Mouse (Mus musculus): ENCODE results near the gene Slit3. TPM values are rescaled to one million over a fixed set of nuclear protein-coding genes. Genes with fewer than 3 reads are reported as not detected.

Gene Slit3
- total and polyA plus RNA-seq, 3 experiments = not detected

- no peak for DNase-seq (ENCODE audit: low read depth, low spot score)
- no peaks in the 10 kb centered on the region for H3K27me3 ChIP-seq (ENCODE audit: control insufficient read depth in 1 of 2, insufficient read depth in 2 of 2, low read length in 2 of 2)
- no peaks in the 10 kb centered on the region for H3K36me3 ChIP-seq (ENCODE audit: control insufficient read depth in 1 of 2, insufficient read depth in 2 of 2, low read length in 2 of 2)
- no peak overlapping the region for H3K4me3 ChIP-seq (ENCODE audit: control insufficient read depth in 1 of 2, insufficient read depth in 1 of 2, low read depth in 2 of 2, low read length in 2 of 2)
- no peak overlapping the region for H3K9ac ChIP-seq (ENCODE audit: control insufficient read depth, low read depth, low read length, poor library complexity, severe bottlenecking)
- H3K4me1 ChIP-seq (ENCODE audit: control insufficient read depth in 1 of 2, insufficient read depth in 2 of 2, low read length in 2 of 2) = no peaks in the 10 kb centered on the region
- no peaks in the 10 kb centered on the region for H3K79me2 ChIP-seq (ENCODE audit: control insufficient read depth, insufficient read depth, low read length, poor library complexity)
- TF ChIP-seq MAFK (IDR thresholded peaks at IDR 0.05; ENCODE audit: borderline replicate concordance, low read depth, low read length) = no peak
- TF ChIP-seq RAD21 (IDR thresholded peaks at IDR 0.05; ENCODE audit: low read depth, low read length) = no peak
- TF ChIP-seq NELFE (IDR thresholded peaks at IDR 0.05; ENCODE audit: low read depth, low read length) = no peak
- TF ChIP-seq UBTF (IDR thresholded peaks at IDR 0.05; ENCODE audit: borderline replicate concordance, insufficient read depth, low read depth, low read length) = no peak
- TF ChIP-seq POLR2A (IDR thresholded peaks at IDR 0.05; ENCODE audit: control insufficient read depth in 1 of 2, insufficient read depth in 1 of 2, low read depth in 1 of 2, low read length in 2 of 2, poor library complexity in 1 of 2) = no peak
- no peak for TF ChIP-seq CHD1 (IDR thresholded peaks at IDR 0.05; ENCODE audit: low read depth, low read length)
- no peak for TF ChIP-seq JUND (IDR thresholded peaks at IDR 0.05; ENCODE audit: low read depth, low read length)
- no peak for TF ChIP-seq USF2 (IDR thresholded peaks at IDR 0.05; ENCODE audit: borderline replicate concordance in 1 of 2, insufficient read depth in 1 of 2, low read depth in 1 of 2, low read length in 2 of 2)
- no peak for TF ChIP-seq KAT2A (conservative IDR thresholded peaks at IDR 0.05; ENCODE audit: low read depth, low read length)
- no peak for TF ChIP-seq NRF1 (IDR thresholded peaks at IDR 0.05; ENCODE audit: insufficient read depth, low read depth, low read length, poor library complexity, severe bottlenecking)
- no peak for TF ChIP-seq CTCF (IDR thresholded peaks at IDR 0.05 in 2 of 3, conservative IDR thresholded peaks at IDR 0.05 in 1 of 3; ENCODE audit: control insufficient read depth in 1 of 3, insufficient read depth in 1 of 3, low read depth in 2 of 3, low read length in 3 of 3, poor library complexity in 1 of 3, severe bottlenecking in 1 of 3)
- TF ChIP-seq POLR2AphosphoS5 (IDR thresholded peaks at IDR 0.05; ENCODE audit: borderline replicate concordance, low read depth, low read length) = no peak
- TF ChIP-seq MXI1 (IDR thresholded peaks at IDR 0.05; ENCODE audit: low read depth, low read length) = no peak
- TF ChIP-seq ELF1 (IDR thresholded peaks at IDR 0.05; ENCODE audit: low read depth, low read length) = no peak
- no peak for TF ChIP-seq ZKSCAN1 (IDR thresholded peaks at IDR 0.05; ENCODE audit: low read depth, low read length)
- TF ChIP-seq MAZ (IDR thresholded peaks at IDR 0.05; ENCODE audit: low read depth, low read length) = no peak
- TF ChIP-seq HCFC1 (IDR thresholded peaks at IDR 0.05; ENCODE audit: low read depth, low read length) = no peak
- TF ChIP-seq TBP (IDR thresholded peaks at IDR 0.05; ENCODE audit: low read depth, low read length) = no peak
- TF ChIP-seq SMC3 (IDR thresholded peaks at IDR 0.05; ENCODE audit: low read depth, low read length) = no peak
- TF ChIP-seq POLR2AphosphoS2 (IDR thresholded peaks at IDR 0.05; ENCODE audit: low read length) = no peak
- no peak overlapping the region for H3K27ac ChIP-seq (ENCODE audit: control insufficient read depth, low read depth, low read length)
- no peaks in the 10 kb centered on the region for H3K9me3 ChIP-seq (replicated peaks; ENCODE audit: insufficient read depth, low read length)
These were observed 196.9 kb downstream of the Slit3 start for GRCm38 (mm10) chr11:35317775-35318432.

Measured in MEL (cell line).